Mouse (Mus musculus) macrophage (primary cell): ENCODE results near the gene Suco. TPM values are rescaled to one million over a fixed set of nuclear protein-coding genes. Genes with fewer than 3 reads are reported as not detected.

Experiments used
- H3K27ac ChIP-seq: fragments of 350-480 bp; formaldehyde crosslinking; 2 replicates; pipeline ENCODE4 v1.9.0; 2021
- H3K36me3 ChIP-seq: fragments of 350-480 bp; formaldehyde crosslinking; 2 replicates; pipeline ENCODE4 v1.9.0; 2021; ENCODE audit errors: inconsistent target
- H3K4me3 ChIP-seq: fragments of 350-480 bp; formaldehyde crosslinking; 2 replicates; pipeline ENCODE4 v1.9.0; 2021; ENCODE audit errors: inconsistent target
- H3K79me2 ChIP-seq: fragments of 350-480 bp; formaldehyde crosslinking; 2 replicates; pipeline ENCODE4 v1.9.0; 2021; ENCODE audit errors: inconsistent target
- WGBS: methylation state at CpG from one replicate; pipeline ENCODE4 v1.1.7; 2026; ENCODE audit warnings: inconsistent platforms; ENCODE audit not compliant: missing documents; 5-methylcytosine and 5-hydroxymethylcytosine counted together
- polyA plus RNA-seq: library from polyadenylated mRNA; stranded (reverse); fragments of 250-400 nt; gene quantifications from 3 replicates; pipeline ENCODE4 v1.2.4, GENCODE M21; 2018; ENCODE audit warnings: inconsistent platforms

The Suco gene
- polyA plus RNA-seq, 1 experiment from 2014 or later, result 10.4 TPM

- no peaks in the 10 kb centered on the region for H3K79me2 ChIP-seq
- no peaks in the 10 kb centered on the region for H3K36me3 ChIP-seq
- no peak overlapping the region for H3K27ac ChIP-seq
- H3K4me3 ChIP-seq, result no peak overlapping the region
- 89% methylated on average over 3 of the region's 4 CpGs for WGBS
Measured at GRCm38 (mm10) chr1:161907111-161907510, 30.6 kb upstream of the Suco start.

DNA sequence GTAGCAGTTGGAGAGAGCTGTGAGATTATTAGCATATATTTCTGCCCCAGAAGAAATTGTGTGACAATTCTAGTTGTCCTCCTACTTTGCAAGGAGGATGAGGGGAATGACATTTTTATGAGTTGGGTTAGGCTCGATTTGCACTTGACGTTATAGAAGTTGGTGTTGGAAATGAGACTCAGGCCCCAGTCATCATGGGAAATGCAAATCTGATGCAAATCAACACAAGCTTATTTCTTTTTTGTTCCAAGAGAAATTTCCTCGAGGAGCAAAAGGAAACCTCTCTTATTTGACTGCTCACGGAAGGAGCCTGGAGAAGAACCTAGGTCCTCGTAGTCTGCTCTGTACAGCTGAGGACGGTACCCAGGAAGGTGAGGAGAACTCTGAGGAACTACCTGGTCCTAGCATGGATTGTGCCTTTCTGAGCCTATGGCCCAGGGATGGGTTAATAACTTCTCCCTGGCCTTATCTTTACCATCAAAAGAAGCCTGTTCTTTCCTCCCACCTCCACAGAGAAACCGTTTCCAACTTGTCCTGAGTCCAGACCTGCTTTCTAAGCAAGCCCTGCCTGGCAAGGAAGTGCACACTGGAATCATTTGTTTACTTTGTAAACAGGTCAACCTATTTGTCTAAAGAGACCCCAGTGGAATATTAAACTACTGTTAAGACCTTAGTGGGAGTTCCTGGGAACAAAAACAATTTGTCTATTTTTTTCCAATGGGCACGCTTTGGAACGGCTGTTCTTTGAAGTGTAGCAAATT lies 26.4 kb upstream of the Suco start:
- 90% methylated on average over 9 of the region's 9 CpGs for WGBS
- H3K27ac ChIP-seq, result no peak overlapping the region
- H3K4me3 ChIP-seq, result no peak overlapping the region
- H3K79me2 ChIP-seq, result no peaks in the 10 kb centered on the region
- no peaks in the 10 kb centered on the region for H3K36me3 ChIP-seq

DNA sequence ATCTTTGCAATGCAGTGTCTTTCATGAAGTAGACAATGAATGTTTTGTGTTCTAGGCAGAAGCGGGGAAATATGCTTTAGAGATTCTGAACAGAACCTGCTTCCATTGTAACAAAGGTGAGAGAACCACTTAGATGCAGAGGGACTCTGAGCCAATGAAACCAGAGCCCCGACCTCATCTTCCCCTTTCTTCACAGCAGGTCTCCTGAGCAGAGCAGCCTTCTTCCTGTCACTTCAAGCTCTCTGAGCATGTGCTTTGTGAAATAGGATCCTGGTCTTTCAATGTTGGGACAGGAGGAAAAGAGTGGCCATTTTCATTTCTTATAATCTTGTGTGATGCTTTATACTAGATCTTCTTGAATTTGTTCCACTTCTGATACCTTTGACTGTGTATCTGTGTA lies 23.6 kb upstream of the Suco start:
- Histone ChIP-seq H3K36me3 (no peaks in the 10 kb centered on the region), H3K4me3 (no peak overlapping the region), H3K79me2 (no peaks in the 10 kb centered on the region), H3K27ac (no peak overlapping the region)
- 50% methylated on average over 2 of the region's 2 CpGs for WGBS

DNA sequence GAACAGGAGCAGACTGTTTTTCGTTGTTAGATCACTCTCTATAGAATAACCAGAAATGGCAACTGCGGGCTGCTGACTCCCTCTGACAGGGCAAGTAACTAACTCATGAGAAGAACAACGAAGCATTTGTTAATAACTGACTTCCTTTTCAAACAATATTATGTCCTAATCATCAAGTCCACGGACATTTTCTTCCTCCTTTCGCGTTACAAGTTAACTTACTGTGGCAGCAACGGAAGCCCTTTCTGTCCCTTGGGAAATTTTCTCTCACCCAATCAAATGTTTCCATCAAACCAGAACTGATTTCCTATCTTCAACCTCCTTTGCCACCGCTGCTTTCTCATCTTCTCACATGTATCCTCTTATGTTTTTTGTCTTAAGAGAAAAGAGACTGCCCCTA lies 20.8 kb upstream of the Suco start:
- H3K4me3 ChIP-seq, result no peak overlapping the region
- WGBS, result 18% methylated on average over 8 of the region's 8 CpGs
- no peaks in the 10 kb centered on the region for H3K36me3 ChIP-seq
- H3K79me2 ChIP-seq, result no peaks in the 10 kb centered on the region
- peak overlapping the region; percentile 71 for H3K27ac ChIP-seq

- Histone ChIP-seq H3K36me3 (no peaks in the 10 kb centered on the region), H3K27ac (peak overlapping the region; percentile 71), H3K79me2 (no peaks in the 10 kb centered on the region), H3K4me3 (no peak overlapping the region)
- 40% methylated on average over 10 of the region's 10 CpGs for WGBS
Measured at GRCm38 (mm10) chr1:161896130-161896529, 19.6 kb upstream of the Suco start.

- Histone ChIP-seq H3K79me2 (no peaks in the 10 kb centered on the region), H3K27ac (0 out of 2 replicates have a peak overlapping the region, but pooled peaks have one; percentile 51), H3K4me3 (no peak overlapping the region), H3K36me3 (no peaks in the 10 kb centered on the region)
- 93% methylated on average over 3 of the region's 3 CpGs for WGBS
Measured at GRCm38 (mm10) chr1:161895014-161895413, 18.5 kb upstream of the Suco start.

DNA sequence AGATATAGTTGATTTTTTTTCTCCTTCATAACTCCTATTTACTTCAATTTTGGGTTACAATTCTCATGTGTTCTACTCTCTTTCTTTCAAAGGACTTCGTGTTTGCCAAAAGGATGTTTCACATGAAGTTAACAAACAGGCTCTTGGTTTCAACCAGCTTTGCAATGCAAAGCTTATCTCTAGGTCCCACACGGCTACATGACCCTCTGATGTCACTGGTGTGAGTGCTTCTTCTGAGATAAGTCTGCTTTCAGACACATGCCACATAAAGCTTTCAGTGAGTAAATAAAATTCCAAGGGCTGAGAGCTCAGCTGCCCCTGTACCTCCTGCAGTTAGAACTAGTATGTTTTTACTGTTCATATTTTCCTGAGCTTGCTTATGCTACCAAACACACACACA lies 18.1 kb upstream of the Suco start:
- WGBS, result 13% methylated on average over 2 of the region's 2 CpGs
- Histone ChIP-seq H3K36me3 (no peaks in the 10 kb centered on the region), H3K27ac (peak overlapping the region; percentile 51), H3K79me2 (no peaks in the 10 kb centered on the region), H3K4me3 (no peak overlapping the region)

DNA sequence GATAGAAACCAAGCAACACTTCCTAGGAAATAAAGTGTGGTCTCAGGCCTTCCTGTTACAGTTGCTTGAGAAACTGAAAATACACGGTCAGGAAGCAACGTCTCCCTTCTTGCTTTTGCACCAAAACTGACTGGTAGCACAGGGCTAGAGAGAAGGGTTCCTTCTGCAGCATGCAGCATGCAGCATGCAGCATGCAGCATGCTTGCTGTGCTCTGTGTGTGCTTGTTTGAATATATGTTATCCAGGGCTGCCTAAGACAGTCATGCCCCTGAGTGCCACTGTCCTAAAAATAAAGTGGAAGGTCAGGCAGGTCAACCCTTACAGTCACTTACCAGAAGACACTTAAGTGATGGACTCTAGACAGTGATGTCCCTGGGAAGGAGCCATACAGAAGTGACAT lies 17.6 kb upstream of the Suco start:
- no peak overlapping the region for H3K4me3 ChIP-seq
- H3K36me3 ChIP-seq, result no peaks in the 10 kb centered on the region
- WGBS, result 8% methylated on average over 2 of the region's 2 CpGs
- H3K79me2 ChIP-seq, result no peaks in the 10 kb centered on the region
- peak overlapping the region; percentile 51 for H3K27ac ChIP-seq

DNA sequence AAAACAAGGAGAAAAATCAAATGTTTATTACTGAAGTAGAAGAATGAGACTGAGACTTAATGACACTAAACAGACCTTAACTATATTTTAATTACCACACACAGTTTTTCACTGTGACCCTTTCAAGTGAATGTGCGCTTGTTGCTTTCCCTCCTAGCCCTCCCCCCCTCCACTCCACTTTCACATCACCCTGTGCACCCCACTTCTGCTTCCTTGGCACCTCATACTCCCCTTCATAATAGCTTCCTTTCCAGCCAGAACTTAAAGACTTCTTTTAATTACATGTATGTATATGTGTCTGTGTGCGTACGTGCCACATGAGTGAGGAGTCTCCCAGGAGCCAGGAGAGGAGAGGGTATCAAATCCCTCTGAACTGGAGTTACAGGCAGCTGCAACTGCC lies 12.3 kb upstream of the Suco start:
- Histone ChIP-seq H3K4me3 (no peak overlapping the region), H3K36me3 (no peaks in the 10 kb centered on the region), H3K79me2 (no peaks in the 10 kb centered on the region), H3K27ac (no peak overlapping the region)
- 62% methylated on average over 3 of the region's 3 CpGs for WGBS

DNA sequence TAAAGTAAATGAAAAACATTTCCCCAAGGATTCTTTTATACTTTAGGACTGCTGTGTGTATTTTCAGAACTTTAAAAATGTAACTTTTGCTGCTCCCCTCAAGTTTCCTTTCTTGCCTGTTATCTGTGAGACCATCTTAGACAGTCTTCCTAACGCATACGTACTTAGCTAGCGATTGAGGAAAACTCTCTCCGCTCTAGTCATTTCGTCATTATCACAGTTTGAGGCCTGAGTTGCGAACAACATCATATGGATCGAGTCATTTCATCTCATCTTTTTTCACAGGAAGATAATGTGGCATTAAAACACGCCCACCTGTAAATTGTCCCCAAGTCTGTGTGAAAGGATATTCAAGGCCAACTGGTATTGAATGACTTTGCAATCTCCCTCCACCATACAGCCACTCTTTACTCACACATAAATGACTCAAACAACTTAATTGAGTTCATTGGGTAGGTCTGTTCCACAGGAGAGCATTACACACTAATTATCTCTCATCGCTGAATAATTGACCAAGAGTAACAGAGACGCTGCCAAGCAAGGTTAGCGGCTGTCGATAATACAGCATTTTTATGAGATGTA lies 11.3 kb upstream of the Suco start:
- no peak overlapping the region for H3K27ac ChIP-seq
- 62% methylated on average over 12 of the region's 12 CpGs for WGBS
- no peak overlapping the region for H3K4me3 ChIP-seq
- no peaks in the 10 kb centered on the region for H3K36me3 ChIP-seq
- H3K79me2 ChIP-seq, result no peaks in the 10 kb centered on the region

GRCm38 (mm10) chr1:161885762-161886161 lies 9.3 kb upstream of the Suco start:
- no peak overlapping the region for H3K27ac ChIP-seq
- no peaks in the 10 kb centered on the region for H3K36me3 ChIP-seq
- WGBS, result 0% methylated on average over 1 of the region's 1 CpGs
- no peaks in the 10 kb centered on the region for H3K79me2 ChIP-seq
- no peak overlapping the region for H3K4me3 ChIP-seq

GRCm38 (mm10) chr1:161877580-161878142 lies 1.2 kb upstream of the Suco start:
- peaks cover 35% of the 10 kb centered on the region for H3K79me2 ChIP-seq
- H3K4me3 ChIP-seq, result peak overlapping the region; percentile 61
- no peaks in the 10 kb centered on the region for H3K36me3 ChIP-seq
- WGBS, result 24% methylated on average over 5 of the region's 5 CpGs
- H3K27ac ChIP-seq, result peak overlapping the region; percentile 34

DNA sequence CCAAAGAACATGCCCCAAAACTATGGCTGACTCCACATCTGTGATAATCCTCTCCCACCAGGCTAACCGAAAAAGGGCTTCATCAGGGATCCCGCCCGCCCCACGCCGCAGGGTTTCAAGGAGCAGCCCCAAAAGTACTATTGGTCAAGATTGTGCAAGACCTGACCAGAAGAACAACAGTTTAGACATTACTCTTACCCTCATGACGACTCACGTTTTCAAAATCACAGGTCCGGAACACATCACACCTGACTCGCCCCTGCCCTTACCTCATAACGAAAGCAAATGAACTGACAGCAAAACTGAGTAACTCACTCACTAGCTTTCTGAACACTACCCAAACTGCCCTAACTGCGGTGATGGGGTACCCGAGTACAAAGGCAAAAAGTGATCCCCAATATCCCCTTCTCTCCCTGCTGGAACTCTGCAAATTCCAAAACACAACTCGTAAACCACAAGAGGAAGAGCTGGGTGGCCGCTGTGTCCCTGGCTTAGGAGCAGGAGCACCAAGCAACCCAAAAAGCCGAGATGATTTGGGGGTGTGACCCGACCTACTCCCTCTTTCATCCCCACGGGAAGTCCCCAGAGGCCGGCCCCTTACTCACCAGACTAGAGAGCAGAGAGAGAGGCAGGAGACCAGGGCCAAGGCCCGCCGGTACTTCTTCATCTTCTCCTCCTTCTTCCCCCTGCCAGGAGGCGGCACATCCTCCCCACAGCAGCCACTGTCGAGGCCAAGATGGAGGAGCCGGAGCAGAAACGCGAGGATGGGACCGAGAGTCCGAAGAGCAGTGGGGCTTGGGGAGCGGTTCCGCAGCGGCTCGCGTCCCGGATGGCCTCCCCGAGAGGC lies 553 bp downstream of the Suco start:
- Histone ChIP-seq H3K79me2 (peaks cover 53% of the 10 kb centered on the region), H3K4me3 (peak overlapping the region; percentile 96), H3K36me3 (no peaks in the 10 kb centered on the region), H3K27ac (peak overlapping the region; percentile 74)
- under 1% methylated on average over 24 of the region's 34 CpGs for WGBS

DNA sequence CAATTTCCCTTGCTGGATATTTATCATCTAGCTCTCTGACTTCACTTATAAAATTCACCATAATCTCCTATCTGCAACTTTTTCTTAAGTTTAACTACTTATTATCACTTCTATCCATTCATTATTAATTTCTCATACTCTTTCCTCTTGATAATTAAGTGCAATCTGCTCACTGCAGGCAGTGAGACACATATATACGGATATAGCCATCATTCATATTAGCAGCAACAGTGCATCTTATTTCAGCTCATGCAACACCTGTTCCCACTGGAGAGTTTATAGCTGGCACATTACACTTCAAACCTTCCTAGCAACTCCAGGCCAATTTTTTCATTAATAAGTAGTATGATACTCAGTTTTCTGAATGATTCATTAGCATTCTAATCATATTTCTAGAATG lies 7.1 kb downstream of the Suco start:
- Histone ChIP-seq H3K36me3 (no peaks in the 10 kb centered on the region), H3K27ac (no peak overlapping the region), H3K4me3 (no peak overlapping the region), H3K79me2 (peaks cover 100% of the 10 kb centered on the region)
- 91% methylated on average over 1 of the region's 1 CpGs for WGBS

GRCm38 (mm10) chr1:161868413-161868812 lies 8.1 kb downstream of the Suco start:
- Histone ChIP-seq H3K4me3 (no peak overlapping the region), H3K36me3 (no peaks in the 10 kb centered on the region), H3K79me2 (peaks cover 100% of the 10 kb centered on the region), H3K27ac (no peak overlapping the region)
